Mouse (Mus musculus) small intestine, adult 2 months (tissue): ENCODE data around the gene Dusp23.

Experiments used
- CTCF ChIP-seq: fragments of 200-500 bp; IDR thresholded peaks from 2 replicates; pipeline ENCODE4 v1.5.1; 2012; ENCODE audit warnings: low read depth, mild to moderate bottlenecking, control low read depth, inconsistent platforms, low read length, moderate library complexity, mixed read lengths; ENCODE audit not compliant: insufficient replicate concordance, insufficient read length; ENCODE audit errors: extremely low read depth
- POLR2A ChIP-seq: fragments of 200-500 bp; IDR thresholded peaks from 2 replicates; pipeline ENCODE4 v1.6.1; 2012; ENCODE audit warnings: low read depth, mild to moderate bottlenecking, control low read depth, inconsistent platforms, low read length, moderate library complexity

DNA sequence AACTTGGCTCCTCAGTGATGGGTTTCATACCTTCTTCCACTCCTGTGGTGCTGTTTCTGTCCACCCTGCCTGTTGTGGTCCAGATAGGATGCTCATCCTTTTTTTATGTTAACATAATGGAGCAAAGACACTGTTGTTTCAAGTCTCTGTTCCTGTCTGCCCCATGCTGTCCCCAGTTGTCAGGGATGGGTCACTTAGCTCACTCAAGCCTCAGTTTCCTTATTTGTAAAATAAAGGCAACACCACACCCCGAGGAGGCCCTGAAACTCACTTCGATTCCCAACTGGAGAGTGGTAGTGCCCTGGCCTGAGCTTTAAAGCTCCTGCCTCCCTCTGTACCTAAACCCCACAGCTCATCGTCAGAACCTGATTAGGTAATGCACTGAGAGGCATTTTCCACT lies 24.5 kb upstream of the Dusp23 start:
- no peak for TF ChIP-seq CTCF
- TF ChIP-seq POLR2A: no peak
